Comparison of ENCODE assay signal across 9 mouse cellular contexts in genomic region chr2:162985923-162986322, GRCm38 (mm10). TPM values are rescaled to one million over a fixed set of nuclear protein-coding genes. Genes with fewer than 3 reads are reported as not detected.
DNase-seq lines count a peak whose midpoint lies in the region; ATAC-seq and TF ChIP-seq lines count a peak whose summit lies in the region.
"Had no signal": no experiment of that assay in that cellular context is flagged by ENCODE, and none has a peak within 500 bp of the region (broad histone marks: within the 10 kb centered on the region; RNA-seq: fewer than 3 reads in every experiment).

No protein-coding gene starts in this region.

- 20% methylated on average over 3 of the region's 3 CpGs for WGBS in lung, adult 2 months
- WGBS in kidney, postnatal 0 days, result 47% methylated on average over 3 of the region's 3 CpGs

- H3K9ac ChIP-seq in kidney, postnatal 0 days (ENCODE audit: low read depth, low read length), result no peak overlapping the region
- H3K9ac ChIP-seq: neural tube, embryonic 12.5 days had no signal

- no peak for TF ChIP-seq POLR2A in lung, adult 2 months (IDR thresholded peaks at IDR 0.05; ENCODE audit: borderline replicate concordance, extremely low read depth, low read depth, low read length)

- H3K27me3 ChIP-seq in kidney, postnatal 0 days (ENCODE audit: insufficient read depth, low read length), result no peaks in the 10 kb centered on the region
- H3K27me3 ChIP-seq: neural tube, embryonic 12.5 days had no signal

- no peak overlapping the region for H3K4me3 ChIP-seq in lung, adult 2 months (replicated peaks; ENCODE audit: extremely low read depth, low read depth, low read length)
- no peak overlapping the region for H3K4me3 ChIP-seq in kidney, postnatal 0 days (replicated peaks; ENCODE audit: low read depth, low read length)
- H3K4me3 ChIP-seq: neural tube, embryonic 12.5 days had no signal

- H3K9me3 ChIP-seq in kidney, postnatal 0 days (replicated peaks; ENCODE audit: low read length), result no peaks in the 10 kb centered on the region
- H3K9me3 ChIP-seq: neural tube, embryonic 12.5 days had no signal

- peak; percentile 67; the same call in 1 of the 2 replicates for ATAC-seq in kidney, postnatal 0 days (replicated peaks; ENCODE audit: low FRiP score, low read depth)

- DNase-seq in cerebellum, postnatal 10 days, result peak; percentile 79 to 86
- DNase-seq in cerebellum, adult 11 months, result no peak
- peak; percentile 46 to 66 for DNase-seq in lung, adult 18-20 months
- DNase-seq in lung, adult 2 months, result no peak
- DNase-seq in kidney, postnatal 0 days (ENCODE audit: low spot score), result peak; percentile 53
- DNase-seq in retina, postnatal 7 days (ENCODE audit: low read depth, low spot score), result peak; percentile 36
- DNase-seq in spleen, adult 12 weeks (ENCODE audit: low spot score), result no peak
- DNase-seq in T-cell, adult 2 months (ENCODE audit: low spot score), result no peak

- TF ChIP-seq CTCF in lung, adult 2 months (IDR thresholded peaks at IDR 0.05; ENCODE audit: insufficient read depth, low read length), result no peak
- TF ChIP-seq CTCF in kidney, postnatal 0 days (IDR thresholded peaks at IDR 0.05; ENCODE audit: low read depth), result 0 out of 2 replicates have a peak, but pooled peaks have one; percentile 2

- H3K4me2 ChIP-seq in kidney, postnatal 0 days (ENCODE audit: low read length), result no peak overlapping the region
- H3K4me2 ChIP-seq: neural tube, embryonic 12.5 days had no signal

- no peaks in the 10 kb centered on the region; the same call in 1 of the 2 replicates for H3K4me1 ChIP-seq in lung, adult 2 months (ENCODE audit: control insufficient read depth, insufficient read depth, low read length)
- H3K4me1 ChIP-seq in kidney, postnatal 0 days (replicated peaks; ENCODE audit: insufficient read depth, low read length), result no peaks in the 10 kb centered on the region
- H3K4me1 ChIP-seq: neural tube, embryonic 12.5 days had no signal

- H3K27ac ChIP-seq in kidney, postnatal 0 days, result peak overlapping the region; percentile 70
- H3K27ac ChIP-seq: neural tube, embryonic 12.5 days had no signal

- no peaks in the 10 kb centered on the region for H3K36me3 ChIP-seq in kidney, postnatal 0 days (ENCODE audit: insufficient read depth, low read length)
- H3K36me3 ChIP-seq: neural tube, embryonic 12.5 days had no signal

RNA-seq across cellular contexts. Expression of gene Sgk2, which starts 1.2 kb away (rescaled TPM):
- polyA plus RNA-seq in lung, adult 2 months (2012; rRNA removed), result 0.05 and 0.11 TPM in 2 replicates
- 23.5 and 24.3 TPM in 2 replicates for polyA plus RNA-seq in kidney, postnatal 0 days (2015; fragmentation: Nextera tagmentation; extraction: Ambion mirVana)
- polyA plus RNA-seq: neural tube, embryonic 12.5 days had no signal

RNA-seq across cellular contexts. Expression of gene Ift52, which starts 31.2 kb away (rescaled TPM):
- polyA plus RNA-seq in lung, adult 2 months (2012; rRNA removed), result 17.9 and 25.4 TPM in 2 replicates
- polyA plus RNA-seq in kidney, postnatal 0 days (2015; fragmentation: Nextera tagmentation; extraction: Ambion mirVana), result 52.3 and 53.5 TPM in 2 replicates

RNA-seq across cellular contexts. Expression of gene L3mbtl1, which starts 42.7 kb away (rescaled TPM):
- polyA plus RNA-seq in lung, adult 2 months (2012; rRNA removed), result 0.30 TPM in 1 of 2 replicates, not detected in the other
- 0.09 and 0.12 TPM in 2 replicates for polyA plus RNA-seq in kidney, postnatal 0 days (2015; fragmentation: Nextera tagmentation; extraction: Ambion mirVana)

RNA-seq across cellular contexts. Expression of gene Srsf6, which starts 54.6 kb away (rescaled TPM):
- polyA plus RNA-seq in lung, adult 2 months (2012; rRNA removed), result 75.3 and 87.2 TPM in 2 replicates
- polyA plus RNA-seq in kidney, postnatal 0 days (2015; fragmentation: Nextera tagmentation; extraction: Ambion mirVana), result 146 and 152 TPM in 2 replicates

Comparison
In these comparisons a context has a peak if more than half of its experiments do, and no peak if none do; other contexts are left out.
1. DNase-seq: peak in cerebellum, postnatal 10 days (2 of 2), lung, adult 18-20 months (2 of 2), kidney, postnatal 0 days (single experiment) and retina, postnatal 7 days (single experiment); none in cerebellum, adult 11 months (single experiment), lung, adult 2 months (single experiment), spleen, adult 12 weeks (single experiment) and T-cell, adult 2 months (single experiment).
2. RNA of gene Sgk2, which starts 1.2 kb away (polyA plus RNA-seq): 23.5 to 24.3 TPM in kidney, postnatal 0 days; 0.05 to 0.11 TPM in lung, adult 2 months; every median in the first group is over 10 times any median in the second.